Mouse (Mus musculus) thymus, postnatal 36 days (tissue): ENCODE results near the gene Tsga10ip.

ENCODE experiments used
- DNase-seq, 2 experiments: peaks; one replicate each; pipeline ENCODE4 v3.0.0; 2022; ENCODE audit warnings: mixed read lengths in 2 of 2

The Tsga10ip gene

GRCm38 (mm10) chr19:5402293-5402692, at the start of gene Tsga10ip:
TSS of gene Tsga10ip (minus strand) at chr19:5402526.
- no peak for DNase-seq

GRCm38 (mm10) chr19:5451766-5452165, 49.4 kb upstream of the Tsga10ip start:
- DNase-seq, result no peak

- DNase-seq, result no peak
Observed at GRCm38 (mm10) chr19:5449673-5450072, 47.3 kb upstream of the Tsga10ip start.

DNA sequence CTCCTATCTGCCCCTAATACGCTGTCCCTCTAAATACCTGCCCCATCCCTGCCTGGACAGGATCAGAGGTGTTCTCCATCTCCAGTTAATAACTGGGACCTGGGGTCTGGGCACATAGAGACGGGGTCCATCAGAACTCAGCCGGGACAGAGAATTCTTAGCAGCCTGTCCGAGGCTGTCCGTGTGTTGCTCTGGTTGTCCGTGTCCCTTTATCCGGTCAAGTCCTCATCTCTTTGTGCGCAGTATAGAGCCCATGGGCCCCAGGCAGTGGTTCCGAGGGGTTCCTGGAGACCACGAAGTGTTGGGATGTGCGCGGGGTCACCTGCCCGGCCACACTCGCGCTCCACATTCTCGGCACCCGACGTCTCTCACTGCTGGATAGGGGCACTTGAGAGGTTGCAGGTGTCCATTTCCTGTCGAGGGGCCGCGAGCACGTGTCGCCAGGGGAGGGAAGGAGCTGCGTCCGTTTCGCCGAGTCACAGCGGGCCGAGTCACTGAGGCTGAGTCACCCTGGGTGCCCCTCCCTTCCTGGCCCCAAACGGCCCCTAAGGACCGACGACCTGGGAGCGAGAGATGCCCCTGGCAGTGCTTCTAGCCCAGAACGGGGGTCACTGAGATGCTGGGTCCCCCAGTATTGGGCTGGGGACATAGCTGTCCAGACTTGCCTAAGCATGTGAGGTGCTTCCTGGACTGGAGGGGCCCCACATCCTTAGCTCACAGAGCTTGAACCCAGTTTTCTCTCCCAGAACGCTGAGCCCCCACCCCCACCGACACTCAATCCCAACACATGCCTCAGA, 46.2 kb upstream of the Tsga10ip start:
- DNase-seq, result no peak

GRCm38 (mm10) chr19:5447515-5448353, 45.4 kb upstream of the Tsga10ip start, which contains the start of gene Fosl1:
TSS of gene Fosl1 (plus strand) at chr19:5447547.
- DNase-seq, result peak; percentile 79 to 84

DNA sequence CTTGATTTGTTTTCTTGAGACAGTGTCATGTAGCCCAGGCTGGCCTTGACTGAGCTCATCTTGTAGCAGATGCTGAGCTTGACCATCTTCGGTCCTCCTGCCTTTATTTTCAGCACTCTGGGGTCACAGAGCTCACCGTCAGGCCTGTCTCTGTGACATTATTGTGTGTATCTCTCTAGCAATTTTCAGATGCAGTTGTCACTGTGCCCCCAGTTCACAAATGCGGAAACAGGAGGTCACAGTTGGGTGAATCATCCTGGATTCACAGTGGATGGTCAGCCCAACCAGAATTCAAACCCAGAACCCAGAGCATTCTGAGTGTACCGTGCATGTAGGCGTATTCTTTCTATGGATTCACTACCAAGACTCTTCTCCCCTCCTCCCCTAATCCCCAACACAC, 43.4 kb upstream of the Tsga10ip start:
- no peak for DNase-seq

DNA sequence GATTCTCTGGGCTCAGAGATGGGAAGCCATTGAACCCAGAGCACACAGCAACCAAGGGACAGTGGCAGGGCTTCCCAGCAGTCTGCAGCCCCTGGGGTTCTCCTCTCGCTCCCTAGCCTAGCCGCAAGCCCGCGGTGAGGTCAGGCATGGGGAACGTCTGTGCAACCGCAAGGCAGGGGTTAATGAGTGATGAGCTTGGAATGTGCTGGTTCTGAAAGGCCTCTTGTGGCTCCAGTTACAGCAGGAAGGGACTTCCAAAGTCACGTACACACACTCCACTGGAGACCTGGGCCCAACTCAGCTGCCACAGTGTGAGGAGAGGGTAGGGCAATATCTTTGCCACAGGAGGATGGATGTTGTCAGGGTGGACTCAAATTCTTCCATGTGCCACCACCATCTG, 42.6 kb upstream of the Tsga10ip start:
- no peak for DNase-seq

GRCm38 (mm10) chr19:5444371-5444908, 42.1 kb upstream of the Tsga10ip start:
- DNase-seq, result no peak

GRCm38 (mm10) chr19:5433951-5434350, 31.6 kb upstream of the Tsga10ip start:
- no peak for DNase-seq

DNA sequence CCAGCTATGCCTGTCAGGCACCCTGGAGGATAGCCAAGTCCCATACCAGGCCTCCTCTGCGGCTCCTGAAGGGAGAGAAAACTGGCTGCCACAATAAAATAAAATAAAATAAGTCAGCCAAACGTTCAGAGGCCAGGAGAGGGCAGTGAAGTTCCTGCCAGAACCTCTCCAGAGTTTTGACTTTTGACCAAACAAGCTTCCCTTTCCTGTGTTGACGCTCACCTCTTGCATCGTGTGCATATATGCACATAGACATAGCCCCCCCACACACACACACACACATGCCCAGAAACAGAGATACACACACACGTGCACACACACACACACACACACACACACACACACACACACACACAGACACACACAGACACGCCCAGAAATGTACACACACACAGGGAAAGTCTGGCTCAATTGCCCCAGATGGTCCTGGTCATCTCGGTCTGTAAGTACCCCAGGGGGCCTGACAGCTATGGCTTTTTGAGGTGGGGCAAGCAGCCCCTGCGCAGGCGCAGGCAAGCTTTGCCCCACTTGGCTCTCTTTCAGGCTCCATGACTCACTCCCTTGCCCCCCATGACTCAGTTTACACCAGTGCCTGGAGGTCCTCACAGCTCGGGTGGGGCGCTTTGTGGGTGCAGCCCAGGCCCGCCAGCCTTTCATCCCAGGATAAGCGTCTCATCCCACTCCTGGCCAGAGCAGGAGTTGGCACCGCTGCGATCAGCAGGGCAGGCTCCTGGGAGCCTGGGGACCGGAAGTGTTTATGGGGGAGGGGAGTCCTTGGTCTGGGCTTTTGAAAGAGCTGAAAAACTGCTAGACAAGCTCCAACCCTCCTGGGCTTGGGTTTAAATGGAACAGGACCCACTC, 30.9 kb upstream of the Tsga10ip start:
- peak; percentile 72 to 75 for DNase-seq

GRCm38 (mm10) chr19:5431911-5432464, 29.7 kb upstream of the Tsga10ip start:
- no peak for DNase-seq

GRCm38 (mm10) chr19:5430408-5430807, 28.1 kb upstream of the Tsga10ip start:
- peak; percentile 26 to 32 for DNase-seq

DNA sequence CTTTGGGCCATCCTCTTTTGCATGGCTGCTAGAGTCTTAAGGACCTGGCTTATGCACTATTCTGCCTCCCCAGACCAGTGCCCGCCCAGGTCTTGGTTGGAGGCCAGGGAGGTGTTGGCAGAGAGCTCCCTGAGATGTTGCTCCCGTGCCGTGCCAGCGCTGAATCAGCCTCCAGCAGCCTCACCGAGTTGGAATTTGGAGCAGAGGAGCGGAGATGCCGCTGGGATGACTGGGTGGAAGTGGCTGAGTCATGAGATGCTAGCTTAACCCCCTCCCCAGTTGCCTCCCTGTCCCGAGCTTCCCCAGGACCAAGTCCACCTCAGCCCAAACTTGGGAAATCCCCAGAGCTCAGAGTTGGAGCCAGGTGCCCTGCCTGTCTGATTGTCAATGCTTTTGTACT, 27.5 kb upstream of the Tsga10ip start:
- DNase-seq, result peak in 1 of 2 experiments; percentile 17

DNA sequence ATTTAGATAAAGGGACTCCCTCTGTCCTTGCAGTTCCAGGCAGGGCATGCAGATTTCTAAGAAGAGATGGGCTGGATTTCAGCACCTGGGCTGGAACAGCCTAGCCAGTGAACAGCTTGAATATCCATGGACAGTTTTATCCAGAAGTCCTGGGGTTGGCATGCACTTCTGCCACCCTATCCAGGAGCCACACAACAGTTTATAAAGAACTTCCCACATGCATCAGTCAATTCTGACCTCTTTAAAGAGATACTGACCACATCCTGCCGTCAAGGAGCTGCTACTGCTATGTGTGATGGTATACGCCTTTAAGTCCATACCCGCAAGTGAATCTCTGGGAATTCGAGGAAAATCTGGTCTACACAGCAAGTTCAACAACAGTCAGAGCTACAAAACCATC, 26.9 kb upstream of the Tsga10ip start:
- DNase-seq, result no peak

- peak in 1 of 2 experiments; percentile 19 for DNase-seq
Observed at GRCm38 (mm10) chr19:5428083-5428482, 25.8 kb upstream of the Tsga10ip start.

DNA sequence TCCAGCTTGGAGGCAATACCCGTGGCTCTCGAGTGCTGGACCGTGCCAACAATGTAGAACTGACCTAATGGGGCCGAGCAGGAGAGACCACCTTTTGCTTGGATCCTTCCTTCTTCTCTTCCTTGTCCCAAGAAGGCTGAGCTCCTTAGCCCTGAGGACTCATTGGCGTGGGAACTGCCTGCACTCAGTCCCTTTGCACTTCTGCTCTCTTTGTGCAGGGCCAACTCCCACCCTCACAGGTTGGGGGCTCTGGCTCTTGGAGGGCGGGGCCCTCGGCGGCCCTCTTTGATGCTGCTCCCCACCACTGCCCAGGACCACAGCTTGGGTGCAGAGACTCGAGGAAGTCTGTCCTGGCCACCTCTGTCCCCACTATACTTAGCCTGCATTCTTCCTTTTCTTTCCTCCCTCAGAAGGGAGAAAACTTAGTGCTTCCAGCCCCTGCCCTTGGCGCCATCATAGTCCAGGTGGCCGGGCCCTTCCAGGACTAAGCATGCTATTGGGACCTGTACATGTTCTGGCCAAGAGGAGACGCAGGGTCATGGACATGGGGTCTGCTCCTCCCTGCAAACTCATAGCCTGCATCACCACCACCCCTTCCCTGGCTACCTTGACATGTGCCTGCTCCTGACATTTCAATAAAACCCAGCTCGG, 24.4 kb upstream of the Tsga10ip start:
- peak in 1 of 2 experiments; percentile 34 for DNase-seq

GRCm38 (mm10) chr19:5425906-5426565, 23.7 kb upstream of the Tsga10ip start:
- DNase-seq, result peak in 1 of 2 experiments; percentile 45

DNA sequence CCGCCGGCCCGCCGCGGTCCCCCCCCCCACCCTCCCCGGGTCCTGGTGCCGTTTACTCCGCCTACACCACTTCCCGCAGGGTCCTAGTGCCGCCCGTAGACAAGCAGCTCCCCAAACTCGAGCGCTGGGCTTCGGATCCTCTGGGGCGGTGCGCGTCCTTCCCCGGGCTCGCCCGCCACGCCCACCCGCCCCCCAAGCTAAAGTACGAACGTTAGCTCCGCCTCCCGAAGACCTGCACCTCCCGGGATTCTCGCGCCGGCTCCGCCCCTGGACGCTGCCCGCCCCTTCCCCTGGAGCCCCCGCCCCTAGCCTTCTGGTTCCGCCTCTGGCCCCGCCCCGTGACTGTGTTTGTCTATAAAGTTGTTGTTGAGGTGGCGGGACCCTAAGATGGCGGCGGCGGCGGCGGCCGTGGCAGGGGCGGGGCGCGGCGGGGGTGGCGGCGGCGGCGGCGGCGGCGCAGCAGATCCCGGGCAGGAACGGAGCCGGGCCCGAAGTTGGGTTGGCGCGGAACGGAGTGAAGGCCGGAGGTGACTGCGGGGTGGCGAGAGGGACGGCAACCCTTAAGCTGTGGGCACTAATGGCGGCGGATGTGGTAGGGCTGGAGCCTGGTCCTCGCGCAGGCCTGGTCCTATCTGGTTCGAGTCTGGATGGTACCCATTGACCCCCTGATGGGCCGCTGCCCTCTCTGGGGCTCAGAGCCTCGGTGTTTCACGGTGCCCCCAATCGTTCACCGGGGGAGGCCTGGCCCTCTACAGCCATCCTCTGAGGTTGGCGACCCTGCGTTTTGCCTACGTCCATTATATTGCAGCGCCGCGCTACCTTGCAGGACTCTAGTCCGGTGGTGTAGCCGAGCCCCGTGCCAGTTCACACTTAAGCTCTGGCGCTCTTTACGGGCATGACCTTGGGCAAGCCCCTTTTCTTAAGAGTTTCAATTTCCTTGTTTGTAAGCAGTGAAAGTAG, 22.7 kb upstream of the Tsga10ip start, which contains the start of the genes Drap1 and AI837181:
Gene Drap1 (minus strand): TSS at position 198 of the 960 bp plus-strand sequence.
Gene AI837181 (plus strand): TSS at position 363 of the 960 bp plus-strand sequence.
- DNase-seq, result peak; percentile 94 to 97

DNA sequence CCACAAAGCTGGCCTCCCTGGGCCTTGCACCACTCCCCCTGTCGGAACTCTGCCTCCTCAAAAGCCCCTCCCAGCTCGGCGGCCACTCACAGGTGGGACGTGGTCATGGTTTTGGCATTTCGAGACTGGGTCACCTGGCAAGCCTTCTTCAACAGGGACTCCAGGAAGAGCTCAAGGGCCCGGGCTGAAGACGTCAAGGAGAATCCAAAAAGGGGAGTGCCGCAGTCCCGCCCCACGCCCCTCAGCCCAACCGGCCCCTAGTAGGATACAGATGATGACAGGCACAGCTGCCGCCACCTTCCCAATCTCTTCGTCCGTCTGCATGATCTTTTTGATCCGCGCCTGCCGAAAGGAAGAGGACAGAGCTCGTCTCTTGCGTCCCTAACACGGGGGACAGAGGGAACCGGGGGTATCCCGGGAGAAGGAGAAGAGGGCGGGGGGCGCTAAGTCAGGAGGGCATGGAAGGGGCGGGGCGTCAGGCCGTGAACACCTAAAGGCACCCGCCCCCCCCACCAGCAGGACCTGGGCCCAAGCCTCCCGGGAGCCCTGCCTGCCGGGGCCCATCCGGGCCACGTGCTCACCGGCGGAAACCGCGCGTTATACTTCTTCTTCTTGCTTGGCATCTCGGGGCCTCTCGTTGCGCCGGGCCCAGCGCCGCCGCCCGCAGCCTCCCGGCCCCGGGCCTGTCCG, 21.9 kb upstream of the Tsga10ip start:
- peak; percentile 77 to 85 for DNase-seq
